Mouse (Mus musculus) left cerebral cortex, postnatal 4 days (tissue): Measurements from ENCODE around the gene Gabbr2. TPM values are rescaled to one million over a fixed set of nuclear protein-coding genes. Genes with fewer than 3 reads are reported as not detected.

Source experiments
- DNase-seq: peaks from one replicate; pipeline ENCODE4 v3.0.0-alpha.2; 2022
- intact Hi-C: fragments of 180-260 bp; cut with DNase I; formaldehyde crosslinking; loops from one replicate; pipeline ENCODE4 v1.15.1; 2025
- total RNA-seq, 2 experiments: library from RNA; stranded (reverse); gene quantifications; 2 replicates each; pipeline ENCODE4 v1.2.3; 2021

Gene Gabbr2
- total RNA-seq, 2 experiments from 2014 or later: 134 to 144 TPM

DNA sequence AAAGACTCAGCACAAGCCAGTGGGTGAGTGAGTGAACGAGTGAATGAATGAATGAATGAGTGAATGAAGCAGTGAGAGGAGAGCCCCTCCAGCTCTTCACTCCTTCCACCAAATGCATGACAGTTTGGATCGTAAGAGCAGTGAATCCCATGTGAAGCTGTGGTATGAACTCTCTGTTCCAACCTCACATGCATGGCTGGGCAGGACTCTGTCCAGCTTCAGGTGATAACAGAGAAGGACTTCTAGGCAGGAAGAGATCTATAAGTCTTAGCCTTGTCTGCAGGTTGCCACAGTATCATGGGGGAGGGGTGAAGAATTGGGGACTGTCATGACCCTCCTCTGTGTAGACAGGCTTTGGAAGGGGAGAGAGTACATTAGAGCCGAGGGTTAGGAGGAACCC lies 122.8 kb downstream of the Gabbr2 start:
- intact Hi-C loops: no loop called here
- DNase-seq: no peak

DNA sequence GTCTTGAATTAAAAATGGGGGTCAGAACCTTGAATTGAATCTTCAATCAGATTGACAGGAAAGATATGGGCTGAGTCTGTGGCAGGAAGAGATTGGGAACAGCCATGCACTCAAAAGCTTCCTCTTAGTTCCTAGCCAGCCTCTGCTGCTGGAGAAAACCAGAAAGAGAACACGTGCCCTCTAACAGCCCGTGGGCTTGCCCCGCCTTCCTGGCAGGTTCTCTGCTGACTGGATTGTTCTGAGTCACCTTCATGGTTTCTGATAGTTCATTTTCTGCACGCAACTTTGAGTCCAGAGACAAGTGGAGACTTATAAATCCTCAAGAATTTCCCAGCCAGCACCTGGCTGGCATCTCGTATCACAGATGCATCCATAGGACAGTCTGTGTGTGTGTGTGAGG lies 123.5 kb downstream of the Gabbr2 start:
- DNase-seq: no peak
- intact Hi-C loops: no loop called here

- DNase-seq: no peak
- intact Hi-C loops: no loop called here
Measured at GRCm38 (mm10) chr4:46867779-46868178, 123.9 kb downstream of the Gabbr2 start.

- intact Hi-C loops: no loop called here
- no peak for DNase-seq
Measured at GRCm38 (mm10) chr4:46866070-46866469, 125.6 kb downstream of the Gabbr2 start.

- intact Hi-C loops: no loop called here
- DNase-seq: peak; percentile 36
Measured at GRCm38 (mm10) chr4:46863721-46864120, 128.0 kb downstream of the Gabbr2 start.

- intact Hi-C loops: no loop called here
- no peak for DNase-seq
Measured at GRCm38 (mm10) chr4:46862677-46863076, 129.0 kb downstream of the Gabbr2 start.

DNA sequence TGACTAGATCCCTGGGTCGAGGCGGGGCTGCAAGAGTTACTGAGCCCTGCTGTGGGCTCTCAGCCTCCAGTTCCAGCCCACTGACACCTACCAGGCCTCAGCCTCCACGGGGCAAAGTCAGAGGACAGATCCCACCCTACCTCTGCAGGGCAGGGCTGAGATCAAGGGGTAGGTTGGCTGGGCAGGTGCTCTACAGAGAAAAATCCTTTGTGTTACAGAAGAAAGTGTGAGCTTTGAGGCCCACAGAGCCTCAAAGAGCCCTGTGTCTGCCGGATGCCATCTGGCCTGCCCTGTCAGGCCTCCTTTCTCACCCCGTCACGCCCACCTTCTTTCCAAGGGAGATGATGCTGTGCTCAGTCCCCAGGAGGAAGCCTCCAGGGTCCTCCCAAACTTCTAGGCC lies 131.1 kb downstream of the Gabbr2 start:
- intact Hi-C loops: no loop called here
- no peak for DNase-seq

GRCm38 (mm10) chr4:46858899-46859298 lies 132.8 kb downstream of the Gabbr2 start:
- DNase-seq: peak; percentile 87
- intact Hi-C loops: no loop called here

DNA sequence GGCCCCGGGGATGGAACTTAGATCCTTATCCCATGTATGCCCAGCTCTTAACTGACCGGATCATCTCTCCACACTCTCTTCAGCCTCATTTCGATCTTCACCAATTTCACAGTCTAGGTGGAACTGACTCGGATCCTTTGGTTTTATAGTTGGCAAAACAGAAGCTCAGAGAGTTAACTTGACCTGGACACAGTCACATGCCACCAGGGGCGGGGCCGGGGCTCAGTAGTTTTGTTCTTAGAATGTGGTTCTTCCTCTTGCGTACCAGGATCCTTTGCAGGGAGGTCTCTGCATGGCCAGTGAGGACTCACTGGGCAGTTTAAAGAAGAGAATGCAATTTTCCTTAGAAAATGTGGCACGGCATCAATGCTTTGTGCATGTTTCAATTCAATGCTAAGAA lies 135.5 kb downstream of the Gabbr2 start:
- intact Hi-C loops: no loop called here
- DNase-seq: no peak

- peak; percentile 82 for DNase-seq
- intact Hi-C loops: no loop called here
Measured at GRCm38 (mm10) chr4:46854686-46855385, 136.8 kb downstream of the Gabbr2 start.

DNA sequence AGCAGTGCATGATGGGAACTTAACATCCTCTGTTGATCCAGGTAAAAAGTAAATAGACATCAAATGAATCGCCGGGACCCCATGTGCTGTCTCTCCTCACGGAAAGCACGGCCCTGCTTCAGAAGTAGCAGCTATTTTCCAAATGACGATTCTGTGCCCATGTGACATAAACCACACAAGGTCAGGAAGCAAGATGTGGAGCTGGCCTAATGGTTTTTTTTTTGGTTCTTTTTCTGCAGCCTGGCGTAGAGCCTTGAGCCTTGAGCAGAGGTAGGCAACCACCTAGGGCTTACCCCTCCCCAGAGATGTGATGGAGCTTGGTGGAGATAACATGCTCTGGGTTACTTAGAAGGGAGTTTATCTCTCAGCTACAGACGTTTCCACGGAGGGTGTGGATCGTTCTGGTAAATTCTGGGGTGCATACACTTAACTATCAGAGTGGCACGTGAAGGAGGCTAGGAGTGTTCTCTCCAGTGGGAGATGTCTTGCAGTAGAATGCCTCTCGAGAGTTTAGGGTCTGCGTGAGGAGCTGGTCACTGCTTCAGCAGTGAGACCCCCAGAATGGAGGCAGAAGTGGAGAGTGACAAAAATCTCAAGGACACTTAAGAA lies 137.7 kb downstream of the Gabbr2 start:
- DNase-seq: no peak
- intact Hi-C loops: no loop called here

DNA sequence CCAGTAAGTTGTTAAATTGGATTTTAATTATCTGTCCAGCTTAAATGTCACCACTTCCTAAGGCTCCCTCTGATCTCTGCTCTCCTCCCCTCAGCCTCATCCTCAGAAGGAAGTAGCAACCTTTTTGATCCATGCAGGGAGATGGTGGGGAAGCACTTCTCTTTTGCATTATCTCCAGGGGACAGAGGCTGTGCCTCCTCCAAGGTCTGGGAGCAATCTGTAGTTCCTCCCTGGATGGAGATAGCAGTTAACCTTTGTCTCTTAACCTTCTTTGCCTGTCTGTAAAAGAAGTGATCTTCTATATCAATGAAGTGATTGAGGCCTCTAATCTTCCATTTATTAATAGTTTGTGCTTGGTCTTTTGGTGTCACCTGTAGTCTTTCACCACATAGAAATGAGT lies 143.9 kb downstream of the Gabbr2 start:
- intact Hi-C loops: no loop called here
- DNase-seq: no peak

DNA sequence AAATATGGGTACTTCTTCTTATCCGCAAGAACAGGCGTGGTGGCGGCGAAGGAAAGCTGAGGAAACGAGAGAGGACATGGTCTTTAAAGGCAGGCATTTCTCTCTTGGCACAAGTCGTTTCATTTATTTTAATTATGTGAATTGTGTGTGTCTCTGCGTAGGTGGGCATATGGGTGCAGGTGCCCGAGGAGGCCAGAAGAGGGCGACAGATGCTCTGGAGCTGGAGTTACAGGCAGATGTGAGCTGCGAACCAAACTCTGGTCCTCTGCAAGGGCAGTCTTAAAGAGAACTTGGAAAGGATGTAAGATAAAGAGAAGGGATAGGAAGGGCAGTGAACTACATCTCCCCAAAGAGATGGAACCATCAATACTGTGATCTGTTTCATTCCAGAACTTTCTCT lies 145.3 kb downstream of the Gabbr2 start:
- intact Hi-C loops: no loop called here
- no peak for DNase-seq

- no peak for DNase-seq
Measured at GRCm38 (mm10) chr4:46844982-46845643, 146.6 kb downstream of the Gabbr2 start.

GRCm38 (mm10) chr4:46844567-46844966 lies 147.1 kb downstream of the Gabbr2 start:
- no peak for DNase-seq
- intact Hi-C loops: no loop called here

More at GRCm38 (mm10) chr4:46844982-46845643, 146.6 kb downstream of the Gabbr2 start:
- intact Hi-C loops: no loop called here

- DNase-seq: no peak
- intact Hi-C loops: no loop called here
Measured at GRCm38 (mm10) chr4:46842596-46842995, 149.1 kb downstream of the Gabbr2 start.

- peak; percentile 45 for DNase-seq
- intact Hi-C loops: no loop called here
Measured at GRCm38 (mm10) chr4:46840146-46840545, 151.5 kb downstream of the Gabbr2 start.

GRCm38 (mm10) chr4:46837362-46837761 lies 154.3 kb downstream of the Gabbr2 start:
- intact Hi-C loops: no loop called here
- DNase-seq: no peak

DNA sequence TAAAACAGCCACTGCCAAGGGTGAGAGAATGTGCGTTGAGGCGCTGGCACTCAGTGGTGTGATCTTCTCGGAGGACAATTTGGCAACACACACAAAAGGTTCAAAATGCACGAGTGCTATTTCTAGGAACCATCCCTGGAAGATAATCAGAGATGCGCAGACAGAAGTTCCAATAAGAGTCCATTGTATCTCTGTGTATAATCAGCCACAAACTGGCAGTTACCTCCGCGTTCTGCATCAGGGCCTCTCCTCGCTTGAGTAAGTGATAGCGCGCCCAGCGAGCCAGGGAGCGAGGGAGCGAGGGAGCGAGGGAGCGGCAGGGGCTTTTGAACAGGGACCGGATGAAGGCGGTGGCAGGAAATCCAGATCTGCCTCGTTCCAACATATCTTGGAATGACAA lies 155.6 kb downstream of the Gabbr2 start:
- intact Hi-C loops: no loop called here

GRCm38 (mm10) chr4:46835064-46835463 lies 156.6 kb downstream of the Gabbr2 start:
- intact Hi-C loops: no loop called here
- no peak for DNase-seq

More for the DNA sequence above, 155.6 kb downstream of the Gabbr2 start:
- DNase-seq: no peak

DNA sequence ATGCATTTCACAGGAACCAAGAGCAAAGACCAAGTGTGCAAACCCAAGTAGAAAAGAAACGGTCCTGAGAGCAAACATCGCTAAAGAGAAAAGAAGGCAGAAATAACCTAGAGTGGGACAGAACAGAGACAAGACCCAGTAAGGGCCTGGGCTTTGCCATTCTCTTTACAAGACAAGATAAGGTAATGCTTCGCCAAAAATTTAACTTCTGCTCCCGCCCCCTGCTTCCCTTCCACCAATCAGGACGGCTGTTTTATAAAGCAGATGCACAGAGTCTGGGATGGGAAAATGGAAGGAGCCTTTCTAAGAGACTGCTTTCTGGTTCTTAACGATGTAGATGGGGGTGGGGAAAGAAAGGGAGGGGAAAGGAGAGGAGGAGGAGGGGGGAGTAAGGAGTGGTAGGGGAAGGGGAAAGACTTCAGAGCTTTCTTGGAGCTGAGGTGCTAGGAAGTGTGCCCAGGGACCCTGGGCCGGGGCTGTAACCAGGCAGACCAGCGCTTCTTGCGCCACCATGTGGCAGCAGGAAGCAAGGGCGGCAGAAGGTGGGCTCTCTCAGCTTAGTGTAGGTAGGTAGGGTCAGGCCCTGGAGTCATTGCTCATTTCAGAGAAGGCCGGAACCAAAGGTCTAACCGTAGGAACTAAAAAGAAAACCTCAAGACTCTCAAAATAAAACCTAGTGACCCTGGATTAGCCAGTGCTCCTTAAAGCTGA lies 158.7 kb downstream of the Gabbr2 start:
- intact Hi-C loops: no loop called here

More for the DNA sequence above, 158.7 kb downstream of the Gabbr2 start:
- no peak for DNase-seq
